Mouse (Mus musculus): ENCODE data around the gene Pknox2. TPM values are rescaled to one million over a fixed set of nuclear protein-coding genes. Genes with fewer than 3 reads are reported as not detected.

Pknox2 gene
- polyA plus RNA-seq, 1 experiment from 2014 or later, result 8.2 TPM

DNA sequence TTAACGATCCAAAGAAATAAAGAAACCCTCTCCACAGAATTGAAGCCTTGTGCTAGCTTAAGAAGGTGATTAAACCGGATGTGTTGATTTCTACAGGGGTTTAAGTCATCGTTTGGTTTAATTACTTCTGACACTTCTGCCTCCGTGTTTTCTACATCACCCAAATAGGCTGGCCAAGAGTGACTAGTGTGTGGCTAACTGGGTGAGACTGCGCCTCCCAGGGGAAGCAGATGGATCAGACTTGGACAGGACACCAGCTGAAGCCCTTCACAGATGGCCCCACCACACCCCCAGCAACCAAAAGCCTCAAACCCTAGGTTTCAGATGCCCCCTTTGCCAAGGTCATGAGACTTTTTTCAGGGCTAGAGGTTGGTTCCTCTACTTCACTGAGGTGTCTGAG is 205.6 kb downstream of the Pknox2 start:
- H3K9me3 ChIP-seq (replicated peaks), result no peaks in the 10 kb centered on the region
- no peak overlapping the region for H3K4me3 ChIP-seq
- H3K27me3 ChIP-seq (replicated peaks), result no peaks in the 10 kb centered on the region
- no peak for ATAC-seq (ENCODE audit: insufficient number of reproducible peaks, low FRiP score)
- H3K36me3 ChIP-seq, result no peaks in the 10 kb centered on the region
- no peak overlapping the region for H3K9ac ChIP-seq
- 31% methylated on average over 5 of the region's 5 CpGs for WGBS
- H3K4me2 ChIP-seq, result no peak overlapping the region
- H3K4me1 ChIP-seq (replicated peaks), result peaks cover 13% of the 10 kb centered on the region
- H3K27ac ChIP-seq (ENCODE audit: poor library complexity, severe bottlenecking), result no peak overlapping the region

DNA sequence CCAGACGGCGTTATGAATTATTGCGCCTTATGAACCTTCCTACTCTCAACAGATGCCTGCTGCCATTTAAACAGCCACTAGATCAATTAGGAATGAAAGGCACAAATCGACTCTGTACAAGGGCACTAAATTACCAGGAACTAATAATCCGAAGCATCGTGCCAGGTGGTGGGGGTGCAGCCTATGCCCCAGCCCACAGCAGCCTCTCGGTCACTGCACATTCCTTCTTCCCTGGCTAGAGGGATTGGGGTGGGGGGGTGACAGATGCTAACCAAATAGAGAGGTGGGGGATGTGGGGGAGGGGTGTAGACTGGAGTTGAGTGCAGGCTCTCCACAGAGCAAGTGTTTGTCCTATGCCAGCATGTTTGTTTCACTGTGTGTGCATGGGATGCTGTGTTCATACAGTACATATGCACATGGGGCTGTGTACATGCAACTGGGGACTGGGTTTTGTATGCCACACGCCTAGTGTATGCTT is 208.6 kb downstream of the Pknox2 start:
- Histone ChIP-seq H3K4me3 (no peak overlapping the region), H3K36me3 (no peaks in the 10 kb centered on the region), H3K9me3 (replicated peaks) (no peaks in the 10 kb centered on the region), H3K4me1 (replicated peaks) (peaks cover 9% of the 10 kb centered on the region; the same call in 1 of the 2 replicates), H3K27me3 (replicated peaks) (no peaks in the 10 kb centered on the region), H3K9ac (no peak overlapping the region), H3K4me2 (no peak overlapping the region), H3K27ac (ENCODE audit: poor library complexity, severe bottlenecking) (no peak overlapping the region)
- WGBS, result 72% methylated on average over 8 of the region's 8 CpGs
- ATAC-seq (ENCODE audit: insufficient number of reproducible peaks, low FRiP score), result no peak

DNA sequence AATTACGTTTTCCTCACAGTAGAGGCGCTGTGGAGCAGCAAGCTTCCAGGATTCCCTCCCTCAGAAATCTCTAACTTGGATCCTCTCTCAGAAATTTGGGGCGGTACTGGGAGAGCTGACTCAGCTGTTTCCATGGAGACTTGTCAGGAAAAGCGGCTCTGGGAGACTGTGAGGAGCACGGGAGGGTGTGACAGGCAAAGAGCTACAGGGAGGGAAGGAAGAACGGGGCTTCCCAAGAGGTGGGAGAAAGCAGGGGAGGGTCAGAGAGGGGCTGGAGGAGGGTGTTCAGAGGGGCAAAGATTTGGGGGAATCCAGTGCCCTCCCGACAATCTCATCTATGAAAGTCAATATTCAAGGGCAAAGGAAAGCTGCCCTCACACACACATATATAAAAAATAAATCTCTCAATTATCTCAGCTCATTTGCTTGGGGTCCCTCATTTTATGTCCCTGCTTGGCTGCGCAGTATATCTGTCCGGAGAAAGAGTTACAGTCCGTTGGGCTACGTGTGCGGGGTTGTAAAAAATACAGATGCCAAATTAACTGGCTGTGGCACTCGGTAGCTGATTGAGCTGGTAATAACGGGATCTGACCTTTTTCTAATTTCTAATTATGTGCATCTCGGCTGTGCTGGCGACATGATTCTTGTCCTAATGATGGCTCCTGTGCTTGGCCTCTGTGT is 213.3 kb downstream of the Pknox2 start:
- Histone ChIP-seq H3K4me1 (replicated peaks) (peaks cover 5% of the 10 kb centered on the region; the same call in 1 of the 2 replicates), H3K9ac (no peak overlapping the region), H3K4me3 (no peak overlapping the region), H3K36me3 (peaks cover 4% of the 10 kb centered on the region; the same call in 1 of the 2 replicates), H3K9me3 (replicated peaks) (0 out of 2 replicates have a peak, but pooled peaks cover 3% of the 10 kb centered on the region), H3K4me2 (peak overlapping the region; percentile 37; the same call in 1 of the 2 replicates), H3K27ac (ENCODE audit: poor library complexity, severe bottlenecking) (no peak overlapping the region), H3K27me3 (replicated peaks) (no peaks in the 10 kb centered on the region)
- peak; percentile 59; the same call in 1 of the 2 replicates for ATAC-seq (ENCODE audit: insufficient number of reproducible peaks, low FRiP score)
- WGBS, result 45% methylated on average over 16 of the region's 16 CpGs

DNA sequence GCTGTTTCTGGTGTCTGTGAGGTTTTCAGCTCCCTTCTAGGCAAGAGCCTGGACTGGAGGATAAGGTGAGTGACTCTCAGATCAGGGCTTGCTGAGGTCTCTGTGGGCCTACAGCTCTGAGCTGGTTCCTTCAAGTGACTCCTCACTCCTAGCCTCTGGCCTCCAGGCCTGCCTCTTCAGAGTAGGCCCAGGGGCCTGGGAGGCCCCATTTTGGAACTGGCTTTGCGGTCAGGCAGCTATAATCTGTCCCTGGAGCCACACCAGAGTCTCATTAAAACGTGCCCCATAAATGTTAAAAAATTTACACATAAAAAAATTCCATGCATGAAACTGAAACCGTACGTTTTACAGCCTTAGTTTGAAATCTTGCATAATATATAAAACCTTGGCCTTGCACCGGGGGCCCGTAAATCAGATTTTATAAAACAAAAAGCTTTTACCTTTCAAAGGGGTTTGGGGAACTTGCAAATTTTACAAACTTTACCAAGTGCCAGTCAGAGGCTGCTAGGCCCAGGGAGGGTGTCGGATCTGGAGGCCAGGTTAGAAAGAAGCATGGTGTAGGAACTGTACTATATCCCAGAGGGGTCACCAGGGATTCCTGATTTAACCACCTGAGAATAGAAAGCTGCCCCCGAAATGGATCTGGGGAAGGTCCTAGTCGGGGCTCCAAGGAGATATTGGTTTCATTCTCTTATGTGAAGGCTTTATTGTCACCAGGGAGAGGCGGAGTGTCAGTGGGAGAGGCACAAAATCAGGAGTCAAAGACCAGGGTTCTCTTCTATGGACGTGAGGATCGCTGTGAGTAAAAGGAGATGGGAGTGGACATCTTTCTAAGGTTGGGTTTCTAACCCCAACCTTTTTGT is 214.0 kb downstream of the Pknox2 start:
- no peak overlapping the region for H3K4me3 ChIP-seq
- no peaks in the 10 kb centered on the region for H3K27me3 ChIP-seq (replicated peaks)
- H3K4me2 ChIP-seq, result no peak overlapping the region
- no peak overlapping the region for H3K9ac ChIP-seq
- 0 out of 2 replicates have a peak, but pooled peaks cover 3% of the 10 kb centered on the region for H3K9me3 ChIP-seq (replicated peaks)
- H3K36me3 ChIP-seq, result peaks cover 4% of the 10 kb centered on the region; the same call in 1 of the 2 replicates
- H3K4me1 ChIP-seq (replicated peaks), result peaks cover 5% of the 10 kb centered on the region; the same call in 1 of the 2 replicates
- ATAC-seq (ENCODE audit: insufficient number of reproducible peaks, low FRiP score), result no peak
- 73% methylated on average over 12 of the region's 12 CpGs for whole genome bisulfite sequencing
- no peak overlapping the region for H3K27ac ChIP-seq (ENCODE audit: poor library complexity, severe bottlenecking)

DNA sequence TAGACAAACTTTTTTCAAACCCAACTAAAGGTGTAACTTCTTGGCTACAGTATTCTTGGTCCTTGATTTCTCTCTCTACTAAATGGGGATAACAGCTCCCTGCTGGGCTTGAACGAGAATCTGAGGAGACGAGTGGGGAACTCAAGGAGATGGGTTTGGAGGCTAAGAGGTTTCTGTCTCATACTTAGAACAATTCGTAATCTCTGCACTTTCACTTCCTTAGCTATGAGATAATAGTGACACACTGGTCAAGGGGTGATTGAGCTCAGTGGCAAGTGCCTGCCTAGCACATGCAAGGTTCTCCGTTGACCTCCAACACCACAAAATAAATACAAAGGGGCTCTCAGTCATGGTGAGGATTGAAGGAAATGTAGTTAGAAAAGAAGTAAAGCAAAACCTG is 215.6 kb downstream of the Pknox2 start:
- H3K27me3 ChIP-seq (replicated peaks), result no peaks in the 10 kb centered on the region
- no peak for ATAC-seq (ENCODE audit: insufficient number of reproducible peaks, low FRiP score)

DNA sequence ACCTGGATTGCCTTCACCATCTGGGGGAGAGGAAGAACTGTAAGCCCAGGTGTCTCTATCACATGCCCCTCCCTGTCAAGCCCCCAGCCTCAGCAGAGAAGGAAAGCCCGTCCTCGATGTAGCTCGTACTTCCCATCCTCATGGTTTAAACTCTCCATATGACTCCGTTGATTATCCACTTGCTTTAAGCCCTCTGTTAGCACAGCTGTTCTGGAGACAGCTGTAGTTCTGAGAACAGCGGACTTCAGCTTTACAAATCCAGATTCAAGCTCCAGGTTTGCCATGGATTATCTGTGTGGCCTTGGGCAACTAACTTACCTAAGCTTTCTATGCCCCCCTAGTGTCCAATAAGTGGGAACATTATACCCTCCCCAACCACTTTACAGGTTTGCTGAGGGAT is 223.5 kb downstream of the Pknox2 start:
- Histone ChIP-seq H3K4me1 (replicated peaks) (no peaks in the 10 kb centered on the region), H3K9me3 (replicated peaks) (no peaks in the 10 kb centered on the region), H3K36me3 (no peaks in the 10 kb centered on the region; the same call in 1 of the 2 replicates), H3K4me2 (no peak overlapping the region), H3K9ac (no peak overlapping the region), H3K27me3 (replicated peaks) (no peaks in the 10 kb centered on the region), H3K27ac (ENCODE audit: poor library complexity, severe bottlenecking) (no peak overlapping the region), H3K4me3 (no peak overlapping the region)
- ATAC-seq (ENCODE audit: insufficient number of reproducible peaks, low FRiP score), result no peak
- WGBS, result 81% methylated on average over 5 of the region's 5 CpGs

More for the DNA sequence above, 215.6 kb downstream of the Pknox2 start:
- peaks cover 5% of the 10 kb centered on the region; the same call in 1 of the 2 replicates for H3K4me1 ChIP-seq (replicated peaks)
- no peak overlapping the region for H3K4me3 ChIP-seq
- H3K9ac ChIP-seq, result no peak overlapping the region
- H3K4me2 ChIP-seq, result no peak overlapping the region
- H3K27ac ChIP-seq (ENCODE audit: poor library complexity, severe bottlenecking), result no peak overlapping the region
- 53% methylated on average over 4 of the region's 4 CpGs for WGBS
- H3K9me3 ChIP-seq (replicated peaks), result 0 out of 2 replicates have a peak, but pooled peaks cover 3% of the 10 kb centered on the region
- H3K36me3 ChIP-seq, result peaks cover 4% of the 10 kb centered on the region

DNA sequence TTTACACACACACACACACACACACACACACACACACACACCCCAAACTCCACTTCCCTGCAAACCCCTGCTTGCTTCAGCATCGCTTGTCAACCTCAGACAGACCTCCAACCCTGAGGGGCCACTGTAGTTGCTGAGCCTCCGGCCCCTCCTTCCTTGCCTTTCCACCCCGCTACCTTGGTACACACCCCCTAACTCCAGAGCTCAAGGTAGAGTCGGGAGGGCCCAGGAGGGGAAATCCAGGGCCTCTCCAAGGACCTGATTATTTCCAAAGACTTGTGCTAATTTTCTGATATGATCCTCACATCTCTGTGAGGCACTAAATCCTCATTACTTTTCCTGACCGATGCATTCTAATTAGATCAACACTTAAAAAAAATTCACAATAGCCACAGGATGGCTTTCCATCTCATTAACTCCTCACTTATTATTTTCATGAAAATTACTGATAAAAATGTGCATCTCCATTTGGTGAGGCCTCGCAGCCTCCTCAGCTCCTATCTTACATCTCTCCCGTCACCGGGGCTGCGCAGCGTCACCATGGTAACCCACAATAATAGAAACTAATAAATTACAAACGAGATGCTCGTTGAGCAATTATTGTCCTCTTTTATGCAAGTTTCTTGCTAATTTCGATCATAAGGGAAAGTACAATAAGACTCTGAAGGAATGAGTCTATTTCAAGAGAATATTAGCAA is 225.3 kb downstream of the Pknox2 start:
- no peak for ATAC-seq (ENCODE audit: insufficient number of reproducible peaks, low FRiP score)
- Histone ChIP-seq H3K4me2 (no peak overlapping the region), H3K36me3 (no peaks in the 10 kb centered on the region; the same call in 1 of the 2 replicates), H3K4me3 (no peak overlapping the region), H3K9me3 (replicated peaks) (no peaks in the 10 kb centered on the region), H3K27me3 (replicated peaks) (no peaks in the 10 kb centered on the region), H3K27ac (ENCODE audit: poor library complexity, severe bottlenecking) (no peak overlapping the region), H3K9ac (no peak overlapping the region), H3K4me1 (replicated peaks) (peaks cover 7% of the 10 kb centered on the region)
- WGBS, result 78% methylated on average over 13 of the region's 13 CpGs

DNA sequence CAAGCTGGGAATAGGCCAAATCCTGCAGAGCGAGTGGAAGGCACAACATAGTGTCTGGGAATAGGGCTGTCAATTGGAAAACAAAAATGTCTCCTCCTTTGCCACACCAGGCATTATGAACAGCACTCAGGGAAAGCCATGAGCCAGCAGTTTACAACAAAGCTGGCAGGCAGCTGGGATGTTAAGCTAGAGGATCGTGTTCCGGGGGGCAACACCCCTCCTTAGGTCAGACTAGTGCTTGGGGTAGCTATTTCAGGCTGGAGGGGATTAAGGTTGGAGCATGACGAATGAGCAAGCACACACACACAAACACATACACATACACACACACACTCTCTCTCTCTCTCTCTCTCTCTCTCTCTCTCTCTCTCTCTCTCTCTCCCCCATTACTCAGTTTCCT is 227.7 kb downstream of the Pknox2 start:
- Histone ChIP-seq H3K4me1 (replicated peaks) (peaks cover 12% of the 10 kb centered on the region), H3K9ac (no peak overlapping the region), H3K27ac (ENCODE audit: poor library complexity, severe bottlenecking) (no peak overlapping the region), H3K4me3 (no peak overlapping the region), H3K9me3 (replicated peaks) (no peaks in the 10 kb centered on the region), H3K36me3 (no peaks in the 10 kb centered on the region), H3K27me3 (replicated peaks) (no peaks in the 10 kb centered on the region), H3K4me2 (no peak overlapping the region)
- ATAC-seq (ENCODE audit: insufficient number of reproducible peaks, low FRiP score), result no peak
- WGBS, result 59% methylated on average over 4 of the region's 4 CpGs

DNA sequence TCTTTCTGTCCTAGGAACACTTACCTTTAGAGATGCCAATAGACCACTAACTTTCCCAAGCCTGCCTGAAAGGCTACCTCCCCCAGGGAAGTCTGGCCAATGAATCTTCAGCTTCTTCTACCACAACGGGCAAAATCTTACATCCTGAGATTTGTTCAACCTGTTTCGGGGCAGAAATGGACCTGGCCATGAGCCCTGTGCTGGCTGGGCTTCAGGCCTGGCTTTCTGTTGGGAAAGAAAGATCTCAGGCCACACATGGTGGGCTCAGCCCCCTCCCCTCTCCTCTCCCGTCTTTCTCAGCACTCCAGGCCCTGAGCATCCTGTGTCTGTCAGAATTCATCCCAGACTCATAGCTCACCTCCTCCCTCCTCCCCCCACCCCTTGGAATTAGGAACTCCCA is 228.6 kb downstream of the Pknox2 start:
- Histone ChIP-seq H3K27me3 (replicated peaks) (no peaks in the 10 kb centered on the region), H3K4me1 (replicated peaks) (peaks cover 12% of the 10 kb centered on the region), H3K27ac (ENCODE audit: poor library complexity, severe bottlenecking) (no peak overlapping the region), H3K9ac (no peak overlapping the region), H3K4me2 (no peak overlapping the region), H3K4me3 (no peak overlapping the region), H3K9me3 (replicated peaks) (no peaks in the 10 kb centered on the region), H3K36me3 (no peaks in the 10 kb centered on the region)
- WGBS, result 66% methylated on average over 3 of the region's 3 CpGs
- ATAC-seq (ENCODE audit: insufficient number of reproducible peaks, low FRiP score), result no peak

DNA sequence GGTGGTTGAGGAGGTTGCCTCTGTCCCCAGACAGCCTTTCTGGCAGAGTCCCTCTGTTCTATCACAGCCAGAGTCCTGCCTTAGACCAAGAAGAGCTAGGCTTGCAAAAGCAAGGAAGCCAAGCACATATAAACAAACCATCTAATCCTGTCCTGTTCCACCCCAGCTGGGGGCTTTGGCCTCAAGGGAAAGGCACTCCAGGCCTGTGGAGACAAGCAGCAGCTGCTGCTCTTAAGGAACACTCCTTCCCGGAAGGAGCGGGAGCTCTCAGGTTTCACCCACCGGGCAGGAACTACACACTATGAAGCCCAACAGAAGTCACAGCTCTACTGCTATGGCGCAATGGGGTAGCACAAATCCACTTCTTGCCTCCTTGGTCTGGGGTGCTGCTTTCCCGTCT is 230.3 kb downstream of the Pknox2 start:
- WGBS, result 24% methylated on average over 5 of the region's 5 CpGs

More for the DNA sequence above, 230.3 kb downstream of the Pknox2 start:
- Histone ChIP-seq H3K4me2 (no peak overlapping the region), H3K4me3 (no peak overlapping the region), H3K9ac (no peak overlapping the region), H3K36me3 (no peaks in the 10 kb centered on the region), H3K9me3 (replicated peaks) (no peaks in the 10 kb centered on the region), H3K27me3 (replicated peaks) (no peaks in the 10 kb centered on the region), H3K4me1 (replicated peaks) (peaks cover 12% of the 10 kb centered on the region), H3K27ac (ENCODE audit: poor library complexity, severe bottlenecking) (no peak overlapping the region)
- ATAC-seq (ENCODE audit: insufficient number of reproducible peaks, low FRiP score), result no peak

Data from heart, embryonic 12.5 days (tissue).